Mouse (Mus musculus) heart, embryonic 11.5 days (tissue): ENCODE measurements around the gene Aspg. TPM values are rescaled to one million over a fixed set of nuclear protein-coding genes. Genes with fewer than 3 reads are reported as not detected.

ENCODE experiments used
- ATAC-seq: fragments of 200-750 bp; cut with Nextera tagmentation; replicated peaks from 2 replicates; pipeline ENCODE4 v1.8.0; 2017; ENCODE audit warnings: moderate library complexity; ENCODE audit not compliant: insufficient number of reproducible peaks, low FRiP score, low TSS enrichment
- H3K27ac ChIP-seq: fragments of 300-500 bp; sonication (generic); 2 replicates; pipeline ENCODE4 v1.5.1; 2014; ENCODE audit warnings: mild to moderate bottlenecking, low read depth, low read length
- H3K27me3 ChIP-seq: fragments of 300-500 bp; sonication (generic); 2 replicates; pipeline ENCODE4 v1.6.1; 2014; ENCODE audit warnings: mild to moderate bottlenecking, low read length, mixed read lengths; ENCODE audit not compliant: control insufficient read depth, insufficient read depth
- H3K36me3 ChIP-seq: fragments of 300-500 bp; sonication (generic); 2 replicates; pipeline ENCODE4 v1.6.1; 2014; ENCODE audit warnings: mild to moderate bottlenecking, low read length, moderate library complexity, mixed read lengths; ENCODE audit not compliant: control insufficient read depth, insufficient read depth
- H3K4me1 ChIP-seq: fragments of 300-500 bp; sonication (generic); 2 replicates; pipeline ENCODE4 v1.6.1; 2014; ENCODE audit warnings: low read length; ENCODE audit not compliant: control insufficient read depth, insufficient read depth
- H3K4me2 ChIP-seq: fragments of 300-500 bp; sonication (generic); 2 replicates; pipeline ENCODE4 v1.6.1; 2014; ENCODE audit warnings: mild to moderate bottlenecking, moderate library complexity
- H3K4me3 ChIP-seq: fragments of 300-500 bp; sonication (generic); 2 replicates; pipeline ENCODE4 v1.5.1; 2014; ENCODE audit warnings: low read depth, low read length
- H3K9ac ChIP-seq: fragments of 300-500 bp; sonication (generic); 2 replicates; pipeline ENCODE4 v1.6.1; 2014; ENCODE audit warnings: mild to moderate bottlenecking, low read depth, low read length, moderate library complexity
- H3K9me3 ChIP-seq: fragments of 300-500 bp; sonication (generic); replicated peaks from 2 replicates; pipeline ENCODE4 v1.6.1; 2016; ENCODE audit warnings: low read length; ENCODE audit not compliant: control insufficient read depth
- WGBS: fragments of 180-500 bp; shearing (Covaris S2); extraction: QIAGEN DNeasy Blood & Tissue Kit; methylation state at CpG from one replicate; pipeline ENCODE4 v1.1.7; 2014; ENCODE audit not compliant: insufficient replicate concordance; 5-methylcytosine and 5-hydroxymethylcytosine counted together
- polyA plus RNA-seq: library from polyadenylated mRNA; unstranded; fragments of >200 nt; fragmentation: Nextera tagmentation; extraction: Ambion mirVana; gene quantifications from 2 replicates; pipeline ENCODE4 v1.2.1, GENCODE M21; 2014

The Aspg gene
- polyA plus RNA-seq, 1 experiment from 2014 or later = 1.4 TPM

DNA sequence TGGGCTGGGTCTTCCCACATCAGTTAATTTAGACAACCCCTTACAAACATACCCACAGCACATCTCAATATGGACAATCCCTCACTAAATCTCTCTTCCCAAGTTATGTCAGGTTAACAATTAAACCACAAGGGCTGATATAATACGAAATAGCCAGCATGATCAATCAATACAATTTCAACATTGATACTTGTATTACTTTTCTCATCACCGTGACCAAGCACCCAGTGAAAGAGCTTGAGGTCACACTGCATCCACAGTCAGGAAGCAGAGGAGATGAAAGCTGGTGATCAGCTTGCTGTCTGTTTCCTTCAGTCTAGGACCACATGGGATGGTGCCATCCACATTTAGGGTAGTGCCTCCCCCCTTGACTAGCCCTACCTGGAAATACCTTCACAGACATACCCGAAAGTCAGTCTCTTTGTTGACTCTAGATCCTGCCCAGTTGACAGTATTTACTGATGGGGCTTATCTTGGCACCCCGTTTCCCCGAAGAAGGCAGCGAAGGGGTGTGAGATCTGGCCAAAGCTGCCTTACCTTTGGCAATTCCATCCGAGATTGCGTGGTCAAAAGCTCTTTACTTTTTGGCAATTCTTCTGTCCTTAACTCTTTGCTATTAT lies 12.1 kb upstream of the Aspg start:
- H3K4me2 ChIP-seq = no peak overlapping the region
- H3K27me3 ChIP-seq = 0 out of 2 replicates have a peak, but pooled peaks cover 2% of the 10 kb centered on the region
- no peak for ATAC-seq
- H3K4me1 ChIP-seq = no peaks in the 10 kb centered on the region
- H3K36me3 ChIP-seq = no peaks in the 10 kb centered on the region
- 66% methylated on average over 8 of the region's 8 CpGs for WGBS
- H3K9me3 ChIP-seq = no peaks in the 10 kb centered on the region
- H3K27ac ChIP-seq = no peak overlapping the region
- H3K9ac ChIP-seq = no peak overlapping the region
- no peak overlapping the region for H3K4me3 ChIP-seq

DNA sequence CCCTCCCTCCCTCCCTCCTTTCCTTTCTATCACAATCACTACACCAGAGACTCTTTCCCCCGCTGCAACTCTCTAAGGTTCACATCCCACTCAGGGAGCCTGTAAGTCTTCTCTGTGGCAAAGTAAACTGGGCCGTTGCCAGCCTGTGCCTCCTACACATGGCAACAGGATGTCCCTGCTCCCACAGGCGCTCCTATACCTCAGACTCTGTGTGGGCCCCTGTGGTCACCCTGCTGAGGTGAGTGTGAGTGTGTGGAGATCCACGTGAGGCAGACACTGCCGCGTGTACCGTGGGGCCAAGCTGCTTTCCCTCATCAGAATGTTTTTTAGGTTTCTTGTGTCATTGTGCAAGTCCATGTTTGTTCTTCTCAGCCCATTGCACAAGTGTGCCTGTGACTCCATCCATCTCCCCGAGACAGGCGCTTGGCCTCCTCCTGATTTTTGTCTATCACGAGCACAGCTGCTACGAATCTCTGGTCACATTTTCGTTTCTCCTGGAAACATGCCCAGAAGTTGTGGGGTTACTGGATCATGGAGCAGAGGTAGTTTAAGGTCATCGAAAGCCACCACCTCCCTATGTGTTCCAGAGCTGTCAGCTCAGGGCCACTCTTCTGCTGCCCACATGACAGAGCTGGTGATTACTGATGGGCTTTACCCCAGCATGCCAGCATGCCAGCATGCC lies 10.3 kb upstream of the Aspg start:
- WGBS = 61% methylated on average over 13 of the region's 13 CpGs
- Histone ChIP-seq H3K27ac (no peak overlapping the region), H3K4me1 (no peaks in the 10 kb centered on the region), H3K36me3 (no peaks in the 10 kb centered on the region), H3K9ac (no peak overlapping the region), H3K4me2 (no peak overlapping the region), H3K27me3 (no peaks in the 10 kb centered on the region), H3K9me3 (no peaks in the 10 kb centered on the region), H3K4me3 (no peak overlapping the region)
- no peak for ATAC-seq

GRCm38 (mm10) chr12:112096733-112097117 lies 9.8 kb upstream of the Aspg start:
- Histone ChIP-seq H3K4me3 (no peak overlapping the region), H3K9me3 (no peaks in the 10 kb centered on the region), H3K4me2 (no peak overlapping the region), H3K9ac (no peak overlapping the region), H3K36me3 (no peaks in the 10 kb centered on the region), H3K4me1 (no peaks in the 10 kb centered on the region), H3K27ac (no peak overlapping the region), H3K27me3 (no peaks in the 10 kb centered on the region)
- no peak for ATAC-seq
- 60% methylated on average over 8 of the region's 8 CpGs for WGBS

DNA sequence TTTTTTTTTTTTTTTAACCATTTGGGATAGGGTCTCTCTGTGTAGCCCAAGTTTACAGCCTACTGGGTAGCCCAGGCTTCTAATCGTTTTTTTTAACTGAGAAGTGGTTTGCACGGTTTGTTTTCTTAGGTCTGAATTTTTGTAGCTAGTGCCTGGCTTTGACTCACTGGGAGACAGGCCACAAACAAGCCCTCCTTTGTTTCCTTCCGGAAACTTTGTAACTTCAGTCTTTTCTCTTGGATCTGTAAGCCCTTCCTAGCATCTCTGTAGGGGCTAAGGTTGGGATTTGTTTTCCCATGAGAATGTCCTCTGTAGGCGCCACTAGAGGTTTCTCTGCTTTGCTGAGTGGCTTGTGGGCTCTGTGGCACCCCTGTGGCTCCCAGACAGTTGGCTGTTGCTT lies 6.4 kb upstream of the Aspg start:
- H3K27ac ChIP-seq = no peak overlapping the region
- no peaks in the 10 kb centered on the region for H3K27me3 ChIP-seq
- H3K4me3 ChIP-seq = no peak overlapping the region
- H3K36me3 ChIP-seq = no peaks in the 10 kb centered on the region
- no peak overlapping the region for H3K9ac ChIP-seq
- H3K9me3 ChIP-seq = no peaks in the 10 kb centered on the region
- no peak for ATAC-seq
- H3K4me1 ChIP-seq = no peaks in the 10 kb centered on the region
- H3K4me2 ChIP-seq = no peak overlapping the region
- 49% methylated on average over 4 of the region's 4 CpGs for WGBS

DNA sequence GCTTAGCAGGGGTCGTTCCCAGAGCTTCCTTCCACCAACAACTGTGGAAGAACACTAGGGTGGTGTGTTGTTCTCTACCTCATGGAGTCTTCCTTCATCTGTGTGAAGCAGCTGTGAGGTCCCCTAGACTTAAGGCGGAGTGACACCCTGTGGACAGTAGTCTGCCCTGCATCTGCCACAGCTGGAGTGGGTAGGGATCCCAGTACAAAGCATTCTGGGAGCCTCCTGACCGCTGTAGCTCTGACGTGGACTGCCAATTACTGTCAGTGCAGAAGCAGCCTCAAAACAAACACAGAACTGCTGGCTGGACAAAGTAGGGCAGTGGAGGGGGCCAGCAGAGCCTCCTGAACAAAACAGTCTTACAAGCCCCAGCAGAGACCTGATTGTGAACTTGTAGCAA lies 5.4 kb upstream of the Aspg start:
- Histone ChIP-seq H3K27me3 (0 out of 2 replicates have a peak, but pooled peaks cover 3% of the 10 kb centered on the region), H3K36me3 (no peaks in the 10 kb centered on the region), H3K9ac (no peak overlapping the region), H3K27ac (no peak overlapping the region), H3K4me1 (no peaks in the 10 kb centered on the region), H3K9me3 (no peaks in the 10 kb centered on the region), H3K4me3 (no peak overlapping the region), H3K4me2 (no peak overlapping the region)
- no peak for ATAC-seq
- 50% methylated on average over 4 of the region's 4 CpGs for WGBS

DNA sequence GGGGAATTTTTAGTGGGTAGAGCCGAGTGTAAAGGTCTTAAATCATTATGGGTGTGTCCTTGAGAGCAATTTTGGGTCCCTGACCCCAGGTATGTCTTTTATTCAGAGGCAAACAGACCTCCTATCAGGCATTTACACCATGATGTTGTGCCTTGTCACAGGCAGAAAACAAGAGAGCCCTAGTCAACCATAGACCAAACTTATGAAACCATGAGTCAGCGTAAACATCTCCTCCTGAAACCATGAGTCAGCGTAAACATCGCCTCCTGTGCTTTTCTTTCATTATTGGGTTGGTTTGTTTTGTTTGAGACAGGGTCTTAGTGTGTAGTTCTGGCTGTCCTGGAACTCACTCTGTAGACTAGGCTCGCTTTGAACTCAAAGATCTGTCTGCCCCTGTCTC lies 3.3 kb upstream of the Aspg start:
- H3K4me2 ChIP-seq = no peak overlapping the region
- no peak overlapping the region for H3K4me3 ChIP-seq
- 73% methylated on average over 5 of the region's 5 CpGs for WGBS

DNA sequence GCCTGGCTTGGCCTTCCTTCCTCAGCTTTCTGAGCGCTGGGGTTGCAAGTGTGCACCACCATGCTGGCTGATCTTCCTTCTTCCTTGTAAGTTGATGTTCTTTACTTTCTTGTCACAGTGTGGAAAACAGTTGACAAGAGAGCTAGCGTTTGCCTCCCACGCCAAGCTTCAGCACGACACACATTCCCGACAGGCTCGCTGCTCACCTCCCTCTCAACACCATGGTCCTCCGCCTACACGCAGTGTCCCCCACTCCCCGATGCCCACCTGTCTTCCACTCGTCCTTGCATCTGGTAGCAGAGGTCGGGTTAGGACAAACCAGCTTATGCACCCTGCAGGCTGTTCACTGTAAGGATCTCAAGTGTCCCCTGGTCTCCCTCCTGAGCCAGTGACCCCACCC lies 1.6 kb upstream of the Aspg start:
- WGBS = 79% methylated on average over 11 of the region's 11 CpGs
- no peaks in the 10 kb centered on the region for H3K9me3 ChIP-seq
- ATAC-seq = no peak
- H3K4me1 ChIP-seq = no peaks in the 10 kb centered on the region
- H3K36me3 ChIP-seq = no peaks in the 10 kb centered on the region
- peaks cover 21% of the 10 kb centered on the region for H3K27me3 ChIP-seq
- no peak overlapping the region for H3K4me2 ChIP-seq
- no peak overlapping the region for H3K4me3 ChIP-seq
- H3K9ac ChIP-seq = no peak overlapping the region
- no peak overlapping the region for H3K27ac ChIP-seq

More for the DNA sequence above, 3.3 kb upstream of the Aspg start:
- no peak for ATAC-seq
- Histone ChIP-seq H3K27ac (no peak overlapping the region), H3K9me3 (no peaks in the 10 kb centered on the region), H3K27me3 (peaks cover 13% of the 10 kb centered on the region), H3K9ac (no peak overlapping the region), H3K4me1 (no peaks in the 10 kb centered on the region), H3K36me3 (no peaks in the 10 kb centered on the region)

- H3K36me3 ChIP-seq = no peaks in the 10 kb centered on the region
Measured at GRCm38 (mm10) chr12:112107685-112108084, 1.2 kb downstream of the Aspg start.

More at GRCm38 (mm10) chr12:112107685-112108084, 1.2 kb downstream of the Aspg start:
- ATAC-seq = no peak
- 78% methylated on average over 8 of the region's 8 CpGs for WGBS
- no peaks in the 10 kb centered on the region for H3K4me1 ChIP-seq
- H3K9ac ChIP-seq = no peak overlapping the region
- H3K4me3 ChIP-seq = no peak overlapping the region
- peaks cover 26% of the 10 kb centered on the region for H3K27me3 ChIP-seq
- no peaks in the 10 kb centered on the region for H3K9me3 ChIP-seq
- no peak overlapping the region for H3K4me2 ChIP-seq
- no peak overlapping the region for H3K27ac ChIP-seq
